ENCODE assay signal across 9 mouse cellular contexts in genomic region chr3:99234319-99234869, GRCm38 (mm10). TPM values are rescaled to one million over a fixed set of nuclear protein-coding genes. Genes with fewer than 3 reads are reported as not detected.
DNase-seq lines count a peak whose midpoint lies in the region; ATAC-seq and TF ChIP-seq lines count a peak whose summit lies in the region.
"Had no signal": no experiment of that assay in that cellular context is flagged by ENCODE, and none has a peak within 500 bp of the region (broad histone marks: within the 10 kb centered on the region; RNA-seq: fewer than 3 reads in every experiment).

No protein-coding gene starts in this region.

- H3K4me3 ChIP-seq in lung, embryonic 14.5 days (ENCODE audit: low read depth, low read length) = peak overlapping the region; percentile 3; the same call in 1 of the 2 replicates
- no peak overlapping the region for H3K4me3 ChIP-seq in lung, adult 2 months (replicated peaks; ENCODE audit: extremely low read depth, low read depth, low read length)
- H3K4me3 ChIP-seq in forebrain, embryonic 15.5 days = no peak overlapping the region
- no peak overlapping the region for H3K4me3 ChIP-seq in liver, embryonic 13.5 days (replicated peaks)
- H3K4me3 ChIP-seq in small intestine, adult 2 months (ENCODE audit: low read depth, low read length) = peak overlapping the region; percentile 9; the same call in 1 of the 2 replicates
- H3K4me3 ChIP-seq: erythroblast, embryonic 14.5 days had no signal

- H3K9me3 ChIP-seq in lung, embryonic 14.5 days (ENCODE audit: low read depth, low read length) = no peaks in the 10 kb centered on the region
- no peaks in the 10 kb centered on the region for H3K9me3 ChIP-seq in forebrain, embryonic 15.5 days
- H3K9me3 ChIP-seq in liver, embryonic 13.5 days (replicated peaks) = no peaks in the 10 kb centered on the region

- H3K9ac ChIP-seq in lung, embryonic 14.5 days = no peak overlapping the region
- H3K9ac ChIP-seq in forebrain, embryonic 15.5 days (replicated peaks) = no peak overlapping the region
- H3K9ac ChIP-seq in liver, embryonic 13.5 days = no peak overlapping the region

- TF ChIP-seq CTCF in lung, embryonic 14.5 days (IDR thresholded peaks at IDR 0.05; ENCODE audit: low read depth) = no peak
- TF ChIP-seq CTCF in lung, adult 2 months (IDR thresholded peaks at IDR 0.05; ENCODE audit: insufficient read depth, low read length) = no peak
- 0 out of 2 replicates have a peak, but pooled peaks have one; percentile 9 for TF ChIP-seq CTCF in small intestine, adult 2 months (IDR thresholded peaks at IDR 0.05; ENCODE audit: extremely low read depth, insufficient read length, insufficient replicate concordance, low read depth, low read length)

- DNase-seq in lung, embryonic 14.5 days = peak; percentile 6
- no peak for DNase-seq in lung, adult 2 months
- DNase-seq in liver, embryonic 13.5 days = no peak
- no peak for DNase-seq in urinary bladder, adult 2 months (ENCODE audit: low spot score)
- DNase-seq in right cerebral cortex, postnatal 4 days = no peak
- no peak for DNase-seq in ovary, postnatal 14 days (ENCODE audit: low spot score)

- H3K27ac ChIP-seq in lung, embryonic 14.5 days (ENCODE audit: low read depth) = no peak overlapping the region
- no peak overlapping the region for H3K27ac ChIP-seq in forebrain, embryonic 15.5 days (replicated peaks)
- H3K27ac ChIP-seq in liver, embryonic 13.5 days = no peak overlapping the region
- H3K27ac ChIP-seq in small intestine, adult 2 months (ENCODE audit: insufficient read depth, low read depth, low read length) = no peak overlapping the region

- WGBS in lung, embryonic 14.5 days = 4% methylated on average over 17 of the region's 17 CpGs
- 9% methylated on average over 17 of the region's 17 CpGs for WGBS in lung, adult 2 months
- 3% methylated on average over 17 of the region's 17 CpGs for WGBS in forebrain, embryonic 15.5 days
- WGBS in liver, embryonic 13.5 days (ENCODE audit: insufficient replicate concordance) = 5% methylated on average over 17 of the region's 17 CpGs
- 12% methylated on average over 17 of the region's 17 CpGs for WGBS in small intestine, adult 2 months

- H3K36me3 ChIP-seq in lung, embryonic 14.5 days (ENCODE audit: insufficient read depth) = no peaks in the 10 kb centered on the region
- no peaks in the 10 kb centered on the region for H3K36me3 ChIP-seq in forebrain, embryonic 15.5 days
- H3K36me3 ChIP-seq in liver, embryonic 13.5 days = no peaks in the 10 kb centered on the region
- no peaks in the 10 kb centered on the region for H3K36me3 ChIP-seq in small intestine, adult 2 months (ENCODE audit: control insufficient read depth, insufficient read depth, low read length)

- peak overlapping the region; percentile 50 for H3K4me2 ChIP-seq in lung, embryonic 14.5 days
- H3K4me2 ChIP-seq in forebrain, embryonic 15.5 days (replicated peaks) = no peak overlapping the region
- peak overlapping the region; percentile 32 for H3K4me2 ChIP-seq in liver, embryonic 13.5 days

- TF ChIP-seq POLR2A in lung, adult 2 months (IDR thresholded peaks at IDR 0.05; ENCODE audit: borderline replicate concordance, extremely low read depth, low read depth, low read length) = no peak
- no peak for TF ChIP-seq POLR2A in small intestine, adult 2 months (IDR thresholded peaks at IDR 0.05; ENCODE audit: low read depth, low read length)

- peak; percentile 51; the same call in 1 of the 2 replicates for ATAC-seq in lung, embryonic 14.5 days (ENCODE audit: insufficient read depth)
- ATAC-seq in forebrain, embryonic 15.5 days (replicated peaks) = peak; percentile 54
- ATAC-seq in liver, embryonic 13.5 days (ENCODE audit: low read depth) = no peak

- H3K27me3 ChIP-seq in lung, embryonic 14.5 days (ENCODE audit: insufficient read depth, low read length) = peaks cover 69% of the 10 kb centered on the region
- H3K27me3 ChIP-seq in forebrain, embryonic 15.5 days = peaks cover 74% of the 10 kb centered on the region
- H3K27me3 ChIP-seq in liver, embryonic 13.5 days = peaks cover 66% of the 10 kb centered on the region
- H3K27me3 ChIP-seq in small intestine, adult 2 months (ENCODE audit: control insufficient read depth, insufficient read depth, low read length) = peaks cover 34% of the 10 kb centered on the region

- H3K4me1 ChIP-seq in lung, embryonic 14.5 days (ENCODE audit: insufficient read depth) = no peaks in the 10 kb centered on the region
- no peaks in the 10 kb centered on the region for H3K4me1 ChIP-seq in lung, adult 2 months (ENCODE audit: control insufficient read depth, insufficient read depth, low read length)
- peaks cover 8% of the 10 kb centered on the region; the same call in 1 of the 2 replicates for H3K4me1 ChIP-seq in forebrain, embryonic 15.5 days
- no peaks in the 10 kb centered on the region for H3K4me1 ChIP-seq in liver, embryonic 13.5 days (replicated peaks)
- peaks cover 5% of the 10 kb centered on the region; the same call in 1 of the 2 replicates for H3K4me1 ChIP-seq in small intestine, adult 2 months (ENCODE audit: control insufficient read depth, insufficient read depth, insufficient read length, low read length)

RNA-seq across cellular contexts. Expression of gene Tbx15, which starts 5.8 kb away (rescaled TPM):
- polyA plus RNA-seq in lung, embryonic 14.5 days (2014; fragmentation: Nextera tagmentation; extraction: Ambion mirVana) = 0.05 and 0.28 TPM in 2 replicates
- polyA plus RNA-seq in lung, adult 2 months (2012; rRNA removed) = 0.07 and 3.0 TPM in 2 replicates
- polyA plus RNA-seq in forebrain, embryonic 15.5 days (2015; fragmentation: Nextera tagmentation; extraction: Ambion mirVana) = 0.56 and 0.69 TPM in 2 replicates
- polyA plus RNA-seq in liver, embryonic 13.5 days (2015; fragmentation: Nextera tagmentation; extraction: Ambion mirVana) = 0.07 TPM in 2 replicates
- not detected in 2 replicates for polyA plus RNA-seq in small intestine, adult 2 months (2012; rRNA removed)
- polyA plus RNA-seq in urinary bladder, adult 2 months (2012; rRNA removed) = 0.25 and 0.29 TPM in 2 replicates
- polyA plus RNA-seq: erythroblast, embryonic 14.5 days had no signal

Comparison
In these comparisons a context has a peak if more than half of its experiments do, and no peak if none do; other contexts are left out.
1. H3K4me3 ChIP-seq: peak in lung, embryonic 14.5 days (single experiment) and small intestine, adult 2 months (single experiment); none in lung, adult 2 months (single experiment), forebrain, embryonic 15.5 days (single experiment) and liver, embryonic 13.5 days (single experiment).